Mouse (Mus musculus): ENCODE data around the gene Fam71f2.

The Fam71f2 gene

DNA sequence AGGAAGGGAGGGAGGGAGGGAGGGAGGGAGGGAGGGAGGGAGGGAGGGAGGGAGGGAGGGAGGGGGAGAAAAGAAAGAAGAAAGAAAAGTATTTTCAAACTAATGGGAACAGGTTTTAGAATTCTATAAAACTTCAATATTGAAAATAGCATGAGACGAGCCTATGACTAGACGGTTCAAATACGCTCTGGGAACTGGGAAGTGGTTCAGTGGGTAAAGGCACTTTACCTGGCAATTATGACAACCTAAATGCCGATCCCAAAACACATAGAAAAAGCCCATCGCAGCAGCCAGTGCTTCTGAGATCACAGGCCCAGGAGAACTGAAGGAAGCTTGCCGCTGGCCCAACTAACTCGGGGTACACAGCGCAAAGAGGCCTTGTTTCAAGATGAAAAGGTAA is at the start of gene Fam71f2:
Gene Fam71f2 (plus strand): TSS at position 301 of the 400 bp plus-strand sequence.
- DNase-seq (ENCODE audit: low spot score in 2 of 2), result no peak

DNA sequence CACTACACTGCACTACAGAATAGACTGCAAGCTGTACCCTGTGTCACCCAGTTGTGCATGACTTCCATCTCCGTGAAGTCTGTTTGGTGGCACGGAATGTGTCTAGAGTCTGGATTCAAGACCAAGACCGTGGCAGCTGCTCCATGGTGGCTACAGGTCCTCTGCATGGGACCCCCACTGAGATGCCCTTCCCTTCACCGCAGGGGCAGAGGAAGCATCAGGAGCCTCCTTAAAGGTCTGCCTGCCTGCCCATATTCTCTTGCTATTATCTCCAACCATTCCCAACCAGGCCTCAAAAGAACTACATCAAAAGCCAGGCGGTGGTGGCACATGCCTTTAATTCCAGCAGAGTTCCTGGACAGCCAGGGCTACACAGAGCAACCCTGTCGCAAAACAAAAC is 49.0 kb upstream of the Fam71f2 start:
- no peak for DNase-seq (ENCODE audit: low spot score in 2 of 2)

GRCm38 (mm10) chr6:29231799-29232198 is 47.6 kb upstream of the Fam71f2 start:
- no peak for DNase-seq (ENCODE audit: low spot score in 2 of 2)

DNA sequence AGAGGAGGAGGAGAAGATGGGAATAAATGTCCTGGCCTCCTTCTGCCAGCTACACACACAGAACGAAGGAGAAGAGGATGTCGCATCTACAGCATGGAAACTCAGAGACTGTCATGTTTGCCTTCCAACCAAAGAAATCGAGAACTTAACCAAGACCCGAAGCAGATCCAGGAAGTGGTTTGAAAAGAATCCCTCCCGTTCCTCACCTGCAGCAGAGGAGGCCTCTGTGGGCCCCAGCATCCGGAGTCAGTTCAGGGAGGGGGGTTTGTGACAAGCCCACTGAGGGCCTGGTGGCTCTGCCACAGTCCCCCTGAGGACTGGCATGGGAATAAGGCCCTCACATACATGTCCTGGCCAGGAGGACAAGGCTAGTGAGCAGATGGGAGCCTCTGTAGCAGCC is 47.1 kb upstream of the Fam71f2 start:
- no peak for DNase-seq (ENCODE audit: low spot score in 2 of 2)

DNA sequence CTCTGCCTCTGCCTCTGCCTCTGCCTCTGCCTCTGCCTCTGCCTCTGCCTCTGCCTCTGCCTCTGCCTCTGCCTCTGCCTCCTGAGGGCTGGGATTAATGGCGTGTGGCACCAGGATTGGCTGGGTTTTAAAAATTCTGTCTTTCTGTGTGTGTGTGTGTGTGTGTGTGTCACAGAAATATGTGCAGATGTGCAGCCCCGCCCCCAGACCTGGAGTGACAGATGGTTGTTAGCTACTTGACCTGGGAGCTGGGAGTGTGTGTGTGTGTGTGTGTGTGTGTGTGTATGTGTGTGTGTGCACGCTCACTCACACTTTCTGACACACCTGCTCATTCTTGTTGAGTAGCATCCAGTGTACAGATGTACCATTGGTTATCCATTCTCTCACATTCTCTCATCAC is 45.7 kb upstream of the Fam71f2 start:
- no peak for DNase-seq (ENCODE audit: low spot score in 2 of 2)

GRCm38 (mm10) chr6:29234272-29234671 is 45.1 kb upstream of the Fam71f2 start:
- no peak for DNase-seq (ENCODE audit: low spot score in 2 of 2)

GRCm38 (mm10) chr6:29240806-29241205 is 38.6 kb upstream of the Fam71f2 start:
- DNase-seq (ENCODE audit: low spot score in 2 of 2), result peak in 1 of 2 experiments; percentile 56

DNA sequence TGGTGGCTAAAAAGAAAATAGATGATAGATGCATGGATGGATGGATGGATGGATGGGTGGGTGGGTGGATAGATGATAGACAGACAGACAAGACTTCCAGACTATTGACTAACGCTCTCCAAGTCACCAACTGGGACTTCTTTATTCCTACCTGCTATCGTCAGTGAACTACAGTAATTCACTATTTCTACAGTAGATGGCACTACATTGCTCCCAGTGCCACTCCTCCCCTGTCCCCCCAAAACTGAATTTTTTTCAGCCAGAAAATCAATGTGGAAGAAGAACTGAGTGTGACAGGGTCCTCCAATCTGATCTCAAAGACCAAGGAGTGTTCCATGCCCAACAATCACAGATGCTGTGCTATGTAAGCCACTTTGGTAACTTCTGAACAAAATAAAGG is 37.7 kb upstream of the Fam71f2 start:
- DNase-seq (ENCODE audit: low spot score in 2 of 2), result no peak

GRCm38 (mm10) chr6:29242265-29242664 is 37.1 kb upstream of the Fam71f2 start:
- no peak for DNase-seq (ENCODE audit: low spot score in 2 of 2)

GRCm38 (mm10) chr6:29245272-29246120 is 33.9 kb upstream of the Fam71f2 start:
- DNase-seq (ENCODE audit: low spot score in 2 of 2), result no peak

DNA sequence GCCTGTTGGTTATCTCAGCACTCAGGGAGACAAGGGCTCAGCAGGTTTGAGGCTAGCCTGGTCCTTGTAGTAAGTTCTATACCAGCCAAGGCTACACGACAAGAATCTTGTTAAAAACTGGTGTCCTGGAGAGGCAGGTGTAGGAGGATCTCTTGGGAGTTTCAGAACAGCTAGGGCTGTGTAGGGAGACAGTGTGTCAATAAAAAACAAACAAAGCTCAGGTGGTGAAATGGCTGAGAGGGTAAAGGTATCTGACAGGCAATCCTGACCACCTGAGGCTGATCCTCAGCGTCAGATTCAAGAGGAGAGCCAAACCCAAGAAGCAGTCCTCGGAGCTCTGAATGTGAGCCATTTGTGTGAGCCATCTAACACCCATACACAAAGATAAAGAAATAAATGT is 33.2 kb upstream of the Fam71f2 start:
- no peak for DNase-seq (ENCODE audit: low spot score in 2 of 2)

- no peak for DNase-seq (ENCODE audit: low spot score in 2 of 2)
These were observed 32.8 kb upstream of the Fam71f2 start for GRCm38 (mm10) chr6:29246585-29246984.

DNA sequence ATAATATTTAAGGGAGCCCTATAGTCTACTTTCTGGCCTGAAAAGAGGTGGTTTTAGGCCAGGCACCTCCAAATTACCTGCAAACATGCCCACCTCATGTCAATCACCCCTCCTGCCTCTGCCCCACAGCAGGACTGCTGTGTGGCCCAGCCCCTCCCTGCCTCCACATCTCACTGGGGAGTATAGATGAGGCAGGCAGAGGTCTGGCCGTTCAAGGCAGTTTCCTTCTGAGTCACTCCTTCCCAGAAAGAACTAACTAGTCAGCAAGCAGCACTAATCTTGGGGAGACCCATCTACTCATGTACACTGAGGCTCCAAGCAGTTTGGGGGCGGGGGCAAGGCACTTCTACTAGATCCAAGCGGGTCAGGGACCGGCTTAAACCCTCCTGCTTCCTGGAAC is 32.3 kb upstream of the Fam71f2 start:
- DNase-seq (ENCODE audit: low spot score in 2 of 2), result no peak

GRCm38 (mm10) chr6:29259418-29259817 is 20.0 kb upstream of the Fam71f2 start:
- no peak for DNase-seq (ENCODE audit: low spot score in 2 of 2)

GRCm38 (mm10) chr6:29261831-29262230 is 17.6 kb upstream of the Fam71f2 start:
- no peak for DNase-seq (ENCODE audit: low spot score in 2 of 2)

DNA sequence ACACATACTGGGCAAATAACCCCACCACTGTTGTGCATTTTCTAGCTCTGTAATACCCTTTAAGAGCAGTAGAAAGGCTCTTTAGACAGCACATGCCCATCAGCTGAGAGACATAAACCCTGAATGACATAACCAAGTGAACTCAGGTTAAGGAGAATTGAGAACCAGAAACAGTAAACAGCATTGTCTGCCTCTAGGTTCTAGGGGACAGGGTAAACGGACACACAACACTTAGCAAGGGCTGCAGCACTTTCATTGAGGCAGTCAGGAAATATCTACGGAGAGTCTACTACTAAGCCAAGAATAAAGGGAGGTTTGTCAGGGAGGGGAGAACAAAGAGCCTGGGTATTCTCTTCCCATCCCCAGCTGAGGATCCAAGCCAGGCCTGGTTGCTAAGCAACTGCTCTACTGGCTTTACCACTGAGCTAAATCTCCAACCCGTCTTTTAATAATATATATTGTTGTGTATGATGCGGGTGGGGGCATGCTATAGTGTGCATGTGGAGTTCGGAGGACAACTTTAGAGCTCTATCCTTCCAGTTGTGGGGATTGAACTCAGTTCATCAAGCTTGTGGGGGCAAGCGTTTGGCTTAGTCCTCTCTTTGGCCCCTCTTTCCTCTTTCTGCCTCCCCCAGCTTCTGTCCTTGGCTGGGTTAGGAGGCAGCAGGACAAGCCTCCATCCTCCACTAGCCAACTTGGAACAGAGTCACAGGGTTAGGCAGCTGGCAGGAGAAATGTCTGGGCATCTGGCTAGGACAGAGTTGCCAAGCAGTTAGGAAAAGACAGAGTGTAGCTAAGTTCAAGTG is 15.5 kb upstream of the Fam71f2 start:
- no peak for DNase-seq (ENCODE audit: low spot score in 2 of 2)

DNA sequence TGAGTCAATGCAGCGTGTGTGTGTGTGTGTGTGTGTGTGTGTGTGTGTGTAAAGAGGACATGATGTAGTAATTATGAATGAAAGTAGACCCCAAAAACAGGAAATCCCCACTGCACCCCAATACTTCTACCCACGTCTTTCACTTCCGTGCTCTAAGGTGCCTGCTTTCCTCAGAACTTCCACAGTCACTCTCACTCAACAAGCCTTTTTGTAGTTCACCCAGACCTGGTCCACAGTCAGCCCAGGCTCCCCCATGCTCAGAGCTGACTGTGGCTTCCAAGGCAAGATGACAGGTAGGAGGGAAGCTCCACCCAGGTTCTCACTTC is 15.0 kb upstream of the Fam71f2 start:
- DNase-seq (ENCODE audit: low spot score in 2 of 2), result no peak

GRCm38 (mm10) chr6:29266936-29267335 is 12.5 kb upstream of the Fam71f2 start:
- no peak for DNase-seq (ENCODE audit: low spot score in 2 of 2)

DNA sequence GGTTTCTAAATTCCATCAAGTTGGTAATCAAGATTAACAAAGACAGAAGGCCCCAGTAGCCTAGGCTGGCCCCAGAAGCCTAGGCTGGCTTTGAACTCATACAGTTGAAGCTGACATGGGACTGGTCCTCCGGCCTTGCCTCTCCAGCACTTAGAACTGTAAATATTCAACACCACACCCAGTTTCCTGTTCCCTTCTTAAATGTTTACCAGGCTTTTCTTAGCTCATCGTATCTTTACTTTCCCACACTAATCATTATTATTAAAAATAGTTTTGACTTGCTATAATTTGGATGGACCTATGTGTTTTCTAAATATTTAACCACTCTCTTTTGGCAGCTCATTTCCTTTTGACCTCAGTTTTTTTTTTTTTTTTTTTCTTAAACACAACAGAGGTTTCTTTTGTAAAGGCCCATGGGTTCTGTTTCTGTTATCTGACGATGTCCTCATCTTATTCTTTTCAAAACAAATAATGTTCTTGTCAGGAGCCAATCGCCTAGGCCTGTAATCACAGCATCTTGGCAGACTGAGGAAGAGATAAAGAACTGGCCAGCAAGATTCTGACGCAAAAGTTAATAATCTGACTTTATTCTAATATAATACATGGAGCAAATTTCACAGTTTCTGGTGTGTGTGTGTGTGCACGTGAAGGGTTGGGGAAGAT is 10.3 kb upstream of the Fam71f2 start:
- DNase-seq (ENCODE audit: low spot score in 2 of 2), result no peak

GRCm38 (mm10) chr6:29270961-29271360 is 8.4 kb upstream of the Fam71f2 start:
- no peak for DNase-seq (ENCODE audit: low spot score in 2 of 2)

GRCm38 (mm10) chr6:29272312-29273072 is 6.9 kb upstream of the Fam71f2 start, which contains the start of gene Hilpda:
Gene Hilpda, plus strand, starts transcription at chr6:29272488.
- DNase-seq (ENCODE audit: low spot score in 2 of 2), result peak; percentile 77 to 82

DNA sequence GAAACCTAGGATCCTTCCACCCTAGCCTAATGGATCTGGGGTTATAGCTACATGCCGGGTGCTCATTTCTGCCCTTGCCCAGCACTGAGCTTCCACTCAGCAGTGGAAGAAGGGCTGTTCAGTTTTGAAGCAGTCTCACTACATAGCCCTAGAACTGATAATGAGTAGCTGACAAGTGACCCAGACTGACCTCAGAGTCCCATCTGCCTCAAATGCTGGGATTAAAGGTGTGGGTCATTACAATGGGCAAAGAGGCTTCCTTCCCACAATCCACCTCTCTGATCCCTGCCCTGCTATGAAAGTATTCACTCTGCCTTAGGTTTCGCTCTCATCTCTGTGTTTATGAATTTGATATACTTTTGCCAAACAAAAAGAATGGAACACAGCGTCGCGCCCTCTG is 2.6 kb upstream of the Fam71f2 start:
- no peak for DNase-seq (ENCODE audit: low spot score in 2 of 2)

Measured in spleen, postnatal 14 days (tissue).